Mouse (Mus musculus) neural tube, embryonic 14.5 days (tissue): ENCODE data around the gene Spaca6. TPM values are rescaled to one million over a fixed set of nuclear protein-coding genes. Genes with fewer than 3 reads are reported as not detected.
A peak's percentile ranks its signal among the peaks of the same experiment; 100 is the strongest.
"Not testable (repeated sequence)": the region's sequence is repeated elsewhere in the genome, so short reads cannot be mapped to it uniquely, and the experiment has no call there.

Source experiments
- ATAC-seq: fragments of 200-750 bp; cut with Nextera tagmentation; 2 replicates; pipeline ENCODE4 v1.8.0; 2017; ENCODE audit warnings: low read depth, mild to moderate bottlenecking, moderate TSS enrichment, moderate library complexity
- H3K27ac ChIP-seq: fragments of 300-500 bp; sonication (generic); 2 replicates; pipeline ENCODE4 v1.5.1; 2014; ENCODE audit warnings: low read depth, mild to moderate bottlenecking, control low read depth, low read length, moderate library complexity, mixed read lengths
- H3K27me3 ChIP-seq: fragments of 300-500 bp; sonication (generic); 2 replicates; pipeline ENCODE4 v1.6.1; 2014; ENCODE audit warnings: low read length; ENCODE audit not compliant: control insufficient read depth, insufficient read depth
- H3K36me3 ChIP-seq: fragments of 300-500 bp; sonication (generic); 2 replicates; pipeline ENCODE4 v1.6.1; 2014; ENCODE audit warnings: low read length, mixed read lengths; ENCODE audit not compliant: control insufficient read depth, insufficient read depth
- H3K4me1 ChIP-seq: fragments of 300-500 bp; sonication (generic); 2 replicates; pipeline ENCODE4 v1.6.1; 2014; ENCODE audit warnings: low read length; ENCODE audit not compliant: control insufficient read depth, insufficient read depth
- H3K4me2 ChIP-seq: fragments of 300-500 bp; sonication (generic); 2 replicates; pipeline ENCODE4 v1.6.1; 2014; ENCODE audit warnings: mild to moderate bottlenecking, low read depth, low read length, control low read depth
- H3K4me3 ChIP-seq: fragments of 300-500 bp; sonication (generic); 2 replicates; pipeline ENCODE4 v1.5.1; 2014; ENCODE audit warnings: low read depth, low read length, control low read depth, mixed read lengths
- H3K9ac ChIP-seq: fragments of 300-500 bp; sonication (generic); replicated peaks from 2 replicates; pipeline ENCODE4 v1.6.1; 2014; ENCODE audit warnings: low read depth, mild to moderate bottlenecking, control low read depth, low read length, mixed read lengths
- H3K9me3 ChIP-seq: fragments of 300-500 bp; sonication (generic); 2 replicates; pipeline ENCODE4 v1.6.1; 2016; ENCODE audit warnings: low read length; ENCODE audit not compliant: control insufficient read depth
- WGBS: fragments of 180-500 bp; shearing (Covaris S2); extraction: QIAGEN DNeasy Blood & Tissue Kit; methylation state at CpG from one replicate; pipeline ENCODE4 v1.1.7; 2014; 5-methylcytosine and 5-hydroxymethylcytosine counted together
- polyA plus RNA-seq: library from polyadenylated mRNA; unstranded; fragments of >200 nt; fragmentation: Nextera tagmentation; extraction: Ambion mirVana; gene quantifications from 2 replicates; pipeline ENCODE4 v1.2.1, GENCODE M21; 2014

Spaca6 gene
- polyA plus RNA-seq, 1 experiment from 2014 or later = 29.1 TPM

GRCm38 (mm10) chr17:17839276-17839675 is 12.3 kb downstream of the Spaca6 start:
- H3K27me3 ChIP-seq = no peaks in the 10 kb centered on the region
- no peak overlapping the region; the same call in 1 of the 2 replicates for H3K4me3 ChIP-seq
- no peak for ATAC-seq
- peaks cover 26% of the 10 kb centered on the region for H3K4me1 ChIP-seq
- H3K4me2 ChIP-seq = peak overlapping the region; percentile 79; the same call in 1 of the 2 replicates
- H3K9me3 ChIP-seq = no peaks in the 10 kb centered on the region
- H3K36me3 ChIP-seq = peaks cover 10% of the 10 kb centered on the region; the same call in 1 of the 2 replicates
- H3K9ac ChIP-seq = no peak overlapping the region
- H3K27ac ChIP-seq = no peak overlapping the region
- WGBS = 90% methylated on average over 2 of the region's 2 CpGs

- H3K4me1 ChIP-seq = peaks cover 14% of the 10 kb centered on the region
- WGBS = 94% methylated on average over 7 of the region's 7 CpGs
- no peak overlapping the region for H3K4me2 ChIP-seq
Measured at GRCm38 (mm10) chr17:17840796-17841195, 13.8 kb downstream of the Spaca6 start.

GRCm38 (mm10) chr17:17843534-17844261 is 16.7 kb downstream of the Spaca6 start:
- H3K27ac ChIP-seq = no peak overlapping the region
- peaks cover 6% of the 10 kb centered on the region; the same call in 1 of the 2 replicates for H3K4me1 ChIP-seq
- H3K9me3 ChIP-seq = no peaks in the 10 kb centered on the region
- H3K4me3 ChIP-seq = no peak overlapping the region
- 74% methylated on average over 27 of the region's 27 CpGs for WGBS
- H3K4me2 ChIP-seq = no peak overlapping the region
- peak; percentile 45; the same call in 1 of the 2 replicates for ATAC-seq
- H3K27me3 ChIP-seq = no peaks in the 10 kb centered on the region
- peaks cover 5% of the 10 kb centered on the region; the same call in 1 of the 2 replicates for H3K36me3 ChIP-seq
- H3K9ac ChIP-seq = no peak overlapping the region

More at GRCm38 (mm10) chr17:17840796-17841195, 13.8 kb downstream of the Spaca6 start:
- Histone ChIP-seq H3K27ac (no peak overlapping the region), H3K27me3 (no peaks in the 10 kb centered on the region), H3K4me3 (no peak overlapping the region), H3K9ac (no peak overlapping the region), H3K9me3 (no peaks in the 10 kb centered on the region), H3K36me3 (peaks cover 10% of the 10 kb centered on the region; the same call in 1 of the 2 replicates)
- ATAC-seq = no peak

GRCm38 (mm10) chr17:17844606-17845005 is 17.6 kb downstream of the Spaca6 start:
- WGBS = 87% methylated on average over 3 of the region's 3 CpGs
- not testable (repeated sequence) for H3K27me3 ChIP-seq, H3K4me3 ChIP-seq, H3K9me3 ChIP-seq, H3K4me1 ChIP-seq, ATAC-seq, H3K36me3 ChIP-seq, H3K27ac ChIP-seq, H3K4me2 ChIP-seq, H3K9ac ChIP-seq

GRCm38 (mm10) chr17:17845187-17846027 is 18.4 kb downstream of the Spaca6 start:
- WGBS = 74% methylated on average over 10 of the region's 10 CpGs
- Histone ChIP-seq H3K9ac (no peak overlapping the region), H3K4me3 (no peak overlapping the region), H3K36me3 (no peaks in the 10 kb centered on the region), H3K27me3 (no peaks in the 10 kb centered on the region), H3K9me3 (no peaks in the 10 kb centered on the region), H3K4me1 (no peaks in the 10 kb centered on the region), H3K4me2 (no peak overlapping the region), H3K27ac (no peak overlapping the region)
- ATAC-seq = no peak

- Histone ChIP-seq H3K4me2 (no peak overlapping the region), H3K27ac (no peak overlapping the region), H3K4me1 (no peaks in the 10 kb centered on the region), H3K4me3 (no peak overlapping the region), H3K36me3 (no peaks in the 10 kb centered on the region), H3K9ac (no peak overlapping the region), H3K9me3 (no peaks in the 10 kb centered on the region), H3K27me3 (no peaks in the 10 kb centered on the region)
- 88% methylated on average over 2 of the region's 2 CpGs for WGBS
- ATAC-seq = no peak
Measured at GRCm38 (mm10) chr17:17848988-17849387, 22.0 kb downstream of the Spaca6 start.

DNA sequence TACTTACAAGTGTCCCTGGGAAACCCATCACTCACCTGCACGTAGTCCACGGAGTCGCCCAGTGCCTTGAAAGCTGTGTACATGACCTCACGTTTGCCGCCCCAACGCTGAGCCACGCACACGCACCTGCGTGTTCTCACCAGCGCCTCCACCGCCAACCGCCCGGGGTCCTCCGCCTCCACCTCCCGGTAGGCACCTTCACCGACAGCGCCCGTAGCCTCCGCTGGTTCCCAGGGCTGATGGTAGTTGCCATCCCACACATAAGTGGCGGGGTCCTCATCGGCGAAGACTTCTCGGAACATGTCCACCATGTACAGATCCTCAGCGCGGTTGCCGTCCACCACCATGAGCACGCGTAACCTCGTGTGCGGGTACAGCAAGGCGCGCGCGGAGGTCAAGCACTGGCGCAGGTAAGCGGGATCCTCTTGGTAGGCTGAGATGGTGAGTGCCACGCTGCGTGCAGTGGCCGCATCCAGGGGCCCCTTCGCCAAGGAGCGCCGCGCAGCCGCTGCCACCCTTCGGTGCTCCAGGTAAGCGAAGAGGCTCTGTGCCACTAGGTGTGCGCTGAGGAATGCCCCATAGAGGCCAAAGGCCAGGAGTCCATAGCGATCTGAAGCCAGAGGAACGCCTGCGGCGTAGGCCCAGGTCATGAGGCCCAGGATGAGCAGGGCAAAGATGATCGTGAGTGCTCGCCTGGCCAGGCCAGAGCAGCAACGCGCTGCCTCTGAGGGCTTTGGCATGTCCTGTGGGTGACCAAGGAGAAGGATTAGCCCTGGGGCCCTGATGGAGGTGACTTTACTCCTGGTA is 23.2 kb downstream of the Spaca6 start:
- H3K27me3 ChIP-seq = no peaks in the 10 kb centered on the region
- 18% methylated on average over 55 of the region's 55 CpGs for WGBS
- H3K9ac ChIP-seq = no peak overlapping the region
- H3K27ac ChIP-seq = no peak overlapping the region
- H3K4me1 ChIP-seq = no peaks in the 10 kb centered on the region
- no peaks in the 10 kb centered on the region for H3K9me3 ChIP-seq
- peak overlapping the region; percentile 24; the same call in 1 of the 2 replicates for H3K4me3 ChIP-seq
- peak; percentile 56 for ATAC-seq
- H3K36me3 ChIP-seq = no peaks in the 10 kb centered on the region
- H3K4me2 ChIP-seq = peak overlapping the region; percentile 37

- no peaks in the 10 kb centered on the region for H3K36me3 ChIP-seq
- ATAC-seq = no peak
- H3K4me3 ChIP-seq = no peak within 1 kb of the TSS
- 47% methylated on average over 8 of the region's 8 CpGs for WGBS
- H3K27ac ChIP-seq = no peak within 1 kb of the TSS
- H3K4me1 ChIP-seq = no peaks in the 10 kb centered on the region
- no peak within 1 kb of the TSS for H3K9ac ChIP-seq
- no peaks in the 10 kb centered on the region for H3K27me3 ChIP-seq
- no peak within 1 kb of the TSS for H3K4me2 ChIP-seq
- H3K9me3 ChIP-seq = no peaks in the 10 kb centered on the region
Measured at GRCm38 (mm10) chr17:17855064-17855838, 28.3 kb downstream of the Spaca6 start, which contains the start of gene Has1. Gene Has1 (minus strand): TSS chr17:17855205.
